Mouse (Mus musculus) frontal cortex, adult 2 months (tissue): Measurements from ENCODE around the gene Med24. TPM values are rescaled to one million over a fixed set of nuclear protein-coding genes. Genes with fewer than 3 reads are reported as not detected.

ENCODE experiments used
- DNase-seq, 2 experiments: peaks; one replicate each; pipeline ENCODE4 v3.0.0; 2022; ENCODE audit warnings: low spot score in 1 of 2; ENCODE audit errors: extremely low spot score in 1 of 2
- polyA plus RNA-seq: library from polyadenylated mRNA; depleted of rRNA; stranded (reverse); fragments of >200 nt; gene quantifications from 2 replicates; pipeline ENCODE4 v1.2.3, GENCODE M21; 2012; rRNA removed

Gene Med24
- 137 and 157 TPM in 2 replicates for polyA plus RNA-seq

DNA sequence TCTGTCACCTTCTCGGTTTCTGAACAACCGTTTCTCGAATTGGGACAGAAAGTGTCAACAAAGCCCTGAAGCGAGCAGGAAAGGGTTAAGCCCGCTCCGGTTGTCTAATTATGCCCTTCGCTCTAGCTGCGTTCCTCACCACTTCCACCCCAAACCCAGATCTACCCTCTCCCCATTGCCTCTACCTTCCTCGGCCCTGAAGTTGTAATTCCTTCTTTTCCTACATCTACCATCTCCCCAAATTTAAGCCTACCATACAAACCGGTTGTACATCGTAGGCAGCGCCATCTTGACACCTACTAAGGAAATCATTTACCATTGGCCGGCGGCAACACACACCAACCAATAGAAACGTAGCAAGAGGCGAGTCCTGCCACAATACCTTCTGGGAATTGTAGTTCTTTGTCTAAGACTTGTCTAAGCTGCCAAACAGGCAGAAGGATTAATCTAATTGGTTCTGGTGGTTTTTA is at the start of gene Med24:
Gene Med24, minus strand, starts transcription at position 317 of the 470 bp plus-strand sequence.
- DNase-seq = peak; percentile 91 to 95

DNA sequence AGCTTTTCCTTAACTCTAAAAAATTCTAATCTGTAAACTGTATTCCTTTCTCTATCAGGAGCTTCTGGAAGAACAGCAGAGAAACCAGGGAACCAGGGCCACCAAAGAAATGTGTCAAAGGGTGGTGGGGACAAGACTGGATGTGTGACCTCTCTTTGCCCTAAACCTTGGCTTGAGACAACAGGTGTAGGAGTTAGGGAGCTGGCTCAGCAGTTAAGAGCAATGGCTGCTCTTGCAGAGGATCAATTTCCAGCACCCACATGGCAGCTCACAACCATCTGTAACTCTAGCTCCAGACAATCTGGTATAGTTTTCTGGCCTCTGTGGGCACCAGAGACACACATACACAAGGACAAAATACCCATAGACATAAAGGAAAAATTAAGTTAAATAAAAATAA is 48.7 kb upstream of the Med24 start:
- no peak for DNase-seq

DNA sequence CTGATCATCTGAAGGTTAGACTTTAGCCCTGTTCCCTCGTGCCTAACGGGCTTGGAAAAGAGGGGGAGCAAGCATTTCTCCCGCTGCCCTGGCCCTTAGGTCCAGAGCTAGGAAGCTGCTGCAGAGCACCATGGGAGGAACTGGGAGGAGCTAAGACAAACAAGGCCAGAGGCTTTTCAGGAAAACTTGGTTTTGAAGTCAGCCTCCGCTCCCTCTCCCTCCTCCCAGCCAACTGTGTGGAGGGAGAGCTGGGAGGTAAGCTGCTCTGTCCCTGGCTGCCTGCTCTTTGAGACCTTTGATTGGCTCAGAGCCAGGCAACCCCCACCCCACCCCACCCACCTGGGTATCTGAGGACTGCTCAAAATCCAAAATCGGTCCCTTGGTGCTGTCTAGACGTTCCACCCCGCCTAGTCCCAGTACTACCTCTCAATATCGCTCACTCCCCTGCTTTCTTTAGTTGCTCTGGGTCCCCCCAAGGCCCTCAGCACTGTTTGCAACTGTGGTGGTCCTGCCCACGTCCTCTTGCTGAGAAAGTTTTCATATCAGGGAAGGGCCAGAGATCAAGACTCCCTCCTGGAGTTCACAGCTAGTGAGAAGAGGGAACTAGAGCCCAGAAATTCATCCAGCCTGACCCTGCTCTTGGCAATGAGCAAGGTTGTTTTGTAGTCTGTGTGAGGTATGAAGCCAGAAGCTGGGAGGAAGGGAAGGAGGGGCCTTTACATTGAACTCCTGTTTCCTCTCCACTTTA is 47.8 kb upstream of the Med24 start:
- no peak for DNase-seq

DNA sequence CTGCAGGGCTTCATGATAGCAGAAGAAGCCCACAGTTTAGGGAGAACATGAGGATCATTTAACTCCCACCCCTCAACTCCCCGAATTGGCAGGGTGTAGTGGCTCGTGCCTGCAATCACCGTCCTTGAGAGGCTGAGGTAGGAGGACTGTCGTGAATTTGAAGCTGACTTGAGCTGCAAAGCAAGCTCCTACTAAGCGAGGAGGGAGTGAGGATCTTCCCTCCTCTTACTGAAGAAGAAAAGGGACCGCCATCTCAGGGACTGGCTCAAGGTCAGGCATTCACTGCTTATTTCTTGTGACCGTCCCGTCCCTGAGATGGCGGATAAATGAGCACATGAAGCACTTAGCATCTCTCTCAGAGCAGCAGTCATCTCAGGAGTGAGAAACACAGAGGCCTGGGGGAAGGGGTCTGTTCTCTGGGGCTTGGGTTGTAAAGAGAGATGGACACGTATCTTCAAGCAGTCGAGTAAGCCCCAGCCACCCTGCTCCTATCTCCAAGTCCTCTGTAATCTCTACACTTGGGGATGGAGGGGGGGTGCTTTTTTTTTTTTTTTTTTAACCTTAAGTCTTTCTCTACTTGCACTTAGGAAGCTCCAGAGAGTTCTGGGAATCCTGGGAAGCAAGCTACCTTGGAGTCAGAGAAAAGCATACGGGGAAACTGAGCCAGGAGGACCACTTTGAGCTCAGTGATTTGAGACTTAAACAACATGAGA is 47.0 kb upstream of the Med24 start:
- no peak for DNase-seq

DNA sequence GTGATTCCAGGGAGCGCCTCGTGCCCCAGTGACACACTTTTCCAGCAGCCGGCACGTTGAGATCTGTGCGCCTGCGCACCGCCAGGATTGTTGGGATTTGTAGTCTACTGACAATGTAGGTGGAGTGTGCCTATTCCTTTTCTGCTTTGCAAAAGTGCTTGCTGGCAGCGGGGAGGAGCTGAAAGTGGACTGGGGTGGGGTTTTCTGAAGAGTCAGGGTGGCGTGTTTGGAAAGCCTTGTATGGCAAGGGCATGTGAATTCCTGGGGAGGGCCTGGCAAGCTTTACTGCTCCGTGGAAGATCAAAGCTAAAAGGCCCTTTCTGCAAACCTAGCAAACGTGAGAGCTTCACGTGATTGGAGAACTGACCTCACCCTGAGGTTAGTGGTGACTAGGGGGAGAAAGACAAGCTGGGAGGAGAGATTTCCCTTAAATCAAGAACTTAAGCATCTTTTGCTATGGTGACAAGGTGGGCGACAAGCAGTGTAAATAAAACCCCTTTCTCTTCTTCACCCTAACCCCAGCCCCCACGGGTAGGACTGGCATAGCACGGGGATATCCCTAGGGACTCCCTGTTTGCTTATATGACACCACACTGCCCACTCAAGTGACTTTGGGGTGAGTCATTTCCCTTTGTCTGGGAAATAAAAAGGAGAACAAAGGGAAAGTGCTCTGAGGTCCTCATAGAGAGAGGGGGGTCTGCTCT is 46.3 kb upstream of the Med24 start:
- peak; percentile 100 for DNase-seq

DNA sequence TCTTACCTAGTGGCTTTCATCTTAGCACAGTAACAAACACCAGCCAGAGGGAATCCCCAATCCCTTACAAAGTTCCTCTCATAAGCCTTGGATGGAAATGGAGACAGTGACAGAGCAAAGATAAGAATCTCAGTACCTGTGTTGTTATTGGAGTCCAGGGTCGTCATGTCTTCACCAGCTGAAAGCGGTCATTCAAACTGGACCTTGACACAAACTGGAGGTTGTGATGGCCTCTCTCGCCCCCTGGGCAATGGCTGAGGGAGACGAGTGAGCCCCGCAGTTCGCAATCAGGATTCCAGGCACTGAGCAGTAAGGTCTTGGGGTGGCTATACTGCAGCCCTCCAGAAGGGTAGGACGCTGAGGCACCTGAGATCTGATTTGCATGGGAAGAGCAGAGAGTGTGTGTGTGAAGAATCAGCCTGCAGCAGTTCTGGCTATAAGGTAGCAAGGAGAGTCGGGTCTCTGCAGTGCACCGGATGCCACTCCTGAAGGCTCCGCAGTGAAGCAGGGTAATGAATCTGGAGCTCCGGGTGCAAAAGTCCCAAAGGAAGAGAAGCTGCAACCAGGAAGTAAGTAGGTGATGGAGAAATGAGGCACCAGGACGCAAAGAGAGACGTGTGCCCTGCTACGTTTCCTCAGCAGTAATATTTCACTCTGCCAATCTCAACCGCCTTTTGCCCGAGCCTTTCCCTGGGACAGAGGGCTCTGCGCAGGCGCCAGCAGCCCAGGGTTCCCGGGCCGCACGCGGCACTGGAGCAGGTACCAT is 45.5 kb upstream of the Med24 start, which contains the start of gene Nr1d1:
Gene Nr1d1, minus strand, starts transcription at position 752 of the 766 bp plus-strand sequence.
- DNase-seq = no peak

DNA sequence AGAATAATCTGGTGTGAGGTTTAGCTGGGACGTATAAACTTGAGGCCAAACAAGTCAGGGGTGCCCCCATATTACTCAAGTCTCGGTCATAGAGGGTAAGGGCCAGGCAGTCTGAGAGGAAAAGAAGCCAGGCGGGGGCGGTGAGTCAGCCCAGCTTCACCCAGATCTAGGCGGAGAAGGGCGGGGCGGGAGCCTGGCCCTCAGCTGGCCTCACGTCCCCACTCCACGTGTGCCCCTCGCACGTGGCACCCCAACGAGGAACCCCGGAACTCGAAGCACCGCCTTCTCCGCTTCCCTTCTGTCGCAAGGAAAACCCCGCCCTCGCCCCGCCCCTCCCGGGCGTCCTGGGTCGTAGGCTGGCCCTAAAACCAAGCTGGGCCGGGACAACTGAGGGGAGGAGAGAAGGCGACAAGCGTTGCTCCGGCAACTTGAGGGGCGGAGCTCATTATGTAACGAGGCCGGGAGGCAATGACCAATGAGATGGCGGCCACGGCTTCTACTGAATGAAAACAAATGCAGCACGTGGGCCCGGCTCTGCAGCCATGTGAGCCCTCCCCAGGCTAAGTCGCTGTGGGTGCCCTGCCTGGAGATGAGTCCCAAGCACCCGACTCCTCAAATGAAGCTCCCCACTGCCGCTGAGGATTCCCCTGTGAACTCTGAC is 44.5 kb upstream of the Med24 start:
- DNase-seq = peak; percentile 100

DNA sequence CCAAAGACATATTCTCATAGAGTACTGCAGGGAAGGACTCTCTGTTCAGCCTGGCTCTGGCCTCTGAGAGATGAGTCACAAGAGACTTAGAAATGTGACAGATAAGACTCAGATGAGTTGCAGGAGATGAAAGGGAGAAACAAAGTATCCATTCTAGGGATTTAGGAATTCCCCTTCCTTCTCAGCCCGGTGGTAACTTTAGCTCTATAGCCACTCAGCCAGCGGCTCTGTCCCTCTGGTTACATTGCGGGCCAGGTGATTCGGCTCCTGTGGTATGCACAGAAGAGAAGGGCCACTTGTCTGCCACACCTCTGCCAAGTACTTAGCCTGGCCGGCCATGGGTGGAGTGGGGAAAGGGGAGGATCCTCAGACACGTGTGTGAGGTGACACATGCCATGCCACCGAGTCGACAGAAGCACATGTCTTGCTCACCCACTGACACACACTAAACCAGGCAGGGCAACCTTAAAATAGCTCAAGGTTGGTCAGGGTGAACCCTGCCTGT is 43.5 kb upstream of the Med24 start:
- peak in 1 of 2 experiments; percentile 50 for DNase-seq

DNA sequence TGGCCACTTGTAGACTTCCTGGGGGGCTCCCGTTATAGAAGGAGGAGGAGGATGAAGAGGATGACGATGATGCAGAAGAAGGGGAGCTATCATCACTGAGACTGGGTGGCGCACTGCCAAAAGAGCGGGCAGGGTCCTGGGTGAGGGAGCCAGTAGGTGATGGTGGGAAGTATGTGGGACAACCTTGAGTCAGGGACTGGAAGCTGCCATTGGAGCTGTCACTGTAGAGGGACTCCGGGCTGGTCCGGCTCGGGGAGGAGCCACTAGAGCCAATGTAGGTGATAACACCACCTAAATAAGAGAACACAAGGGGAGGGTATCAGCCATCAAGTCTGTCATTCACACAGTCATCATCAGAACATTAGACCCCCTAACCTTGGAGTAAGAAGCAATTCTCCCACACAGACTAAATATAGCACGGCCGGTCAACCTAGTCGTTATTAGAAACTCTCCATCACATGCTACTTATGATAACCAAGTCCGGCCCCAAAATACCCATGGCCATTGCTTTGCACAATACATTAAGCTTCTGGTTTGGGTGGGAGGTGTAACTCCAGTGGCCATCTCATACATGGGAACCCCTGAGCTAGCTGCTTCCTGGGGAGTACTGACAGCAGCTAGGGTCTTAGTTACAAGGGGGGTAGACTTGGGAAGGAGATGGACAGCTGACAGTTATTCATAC is 42.8 kb upstream of the Med24 start:
- peak in 1 of 2 experiments; percentile 36 for DNase-seq

DNA sequence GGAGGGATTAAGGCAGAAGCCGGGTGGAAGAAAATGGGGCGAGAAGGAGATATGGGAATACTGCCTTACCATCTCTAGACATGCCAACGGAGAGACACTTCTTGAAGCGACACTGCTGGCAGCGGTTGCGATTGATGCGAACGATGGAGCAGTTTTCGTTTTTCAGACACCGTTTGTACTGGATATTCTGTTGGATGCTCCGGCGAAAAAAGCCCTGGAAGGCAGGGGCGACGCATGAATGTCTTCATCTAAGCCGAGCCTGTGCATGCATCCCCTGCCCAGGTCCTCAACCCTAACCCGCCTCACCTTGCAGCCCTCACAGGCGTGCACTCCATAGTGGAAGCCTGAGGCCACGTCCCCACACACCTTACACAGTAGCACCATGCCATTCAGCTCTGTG is 41.9 kb upstream of the Med24 start:
- no peak for DNase-seq

DNA sequence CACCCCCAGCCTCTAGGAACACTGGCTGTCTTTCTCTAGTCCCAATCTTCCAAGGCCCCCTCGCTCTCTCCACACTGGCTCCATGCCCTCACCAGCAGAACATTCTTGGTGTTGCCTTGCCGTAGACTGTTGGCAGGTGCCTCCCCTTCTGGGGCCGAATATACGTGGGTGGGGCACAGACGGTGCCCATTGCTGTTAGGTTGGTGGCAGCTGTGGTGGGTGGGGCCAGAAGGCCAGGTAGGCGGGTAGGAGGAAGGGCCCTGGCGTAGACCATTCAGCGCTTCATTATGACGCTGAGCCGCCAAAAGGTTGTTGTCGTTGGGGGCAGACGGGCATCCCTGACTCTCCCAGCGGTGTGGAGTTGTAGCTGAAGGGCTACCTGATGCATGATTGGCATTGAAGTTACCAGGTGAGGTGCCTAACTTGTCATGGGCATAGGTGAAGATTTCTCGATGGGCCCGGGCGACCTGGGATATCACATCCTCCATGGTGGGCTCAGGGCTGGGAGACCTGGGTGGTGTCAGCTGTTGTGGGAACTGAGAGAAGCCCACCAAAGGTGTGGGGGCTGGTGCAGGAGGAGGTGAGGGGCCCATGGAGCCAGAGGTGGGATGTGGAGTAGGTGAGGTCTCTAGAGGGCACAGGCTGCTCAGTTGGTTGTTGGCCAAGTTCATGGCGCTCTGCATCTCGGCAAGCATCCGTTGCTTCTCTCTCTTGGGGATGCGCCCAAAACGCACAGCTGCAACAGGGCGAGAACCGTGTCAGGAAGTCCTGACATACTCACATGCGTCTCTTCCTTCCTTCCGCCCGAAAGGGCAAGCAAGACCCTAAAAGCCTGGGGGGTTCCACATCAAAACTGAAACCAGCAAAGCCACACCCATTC is 41.1 kb upstream of the Med24 start:
- DNase-seq = peak in 1 of 2 experiments; percentile 76

DNA sequence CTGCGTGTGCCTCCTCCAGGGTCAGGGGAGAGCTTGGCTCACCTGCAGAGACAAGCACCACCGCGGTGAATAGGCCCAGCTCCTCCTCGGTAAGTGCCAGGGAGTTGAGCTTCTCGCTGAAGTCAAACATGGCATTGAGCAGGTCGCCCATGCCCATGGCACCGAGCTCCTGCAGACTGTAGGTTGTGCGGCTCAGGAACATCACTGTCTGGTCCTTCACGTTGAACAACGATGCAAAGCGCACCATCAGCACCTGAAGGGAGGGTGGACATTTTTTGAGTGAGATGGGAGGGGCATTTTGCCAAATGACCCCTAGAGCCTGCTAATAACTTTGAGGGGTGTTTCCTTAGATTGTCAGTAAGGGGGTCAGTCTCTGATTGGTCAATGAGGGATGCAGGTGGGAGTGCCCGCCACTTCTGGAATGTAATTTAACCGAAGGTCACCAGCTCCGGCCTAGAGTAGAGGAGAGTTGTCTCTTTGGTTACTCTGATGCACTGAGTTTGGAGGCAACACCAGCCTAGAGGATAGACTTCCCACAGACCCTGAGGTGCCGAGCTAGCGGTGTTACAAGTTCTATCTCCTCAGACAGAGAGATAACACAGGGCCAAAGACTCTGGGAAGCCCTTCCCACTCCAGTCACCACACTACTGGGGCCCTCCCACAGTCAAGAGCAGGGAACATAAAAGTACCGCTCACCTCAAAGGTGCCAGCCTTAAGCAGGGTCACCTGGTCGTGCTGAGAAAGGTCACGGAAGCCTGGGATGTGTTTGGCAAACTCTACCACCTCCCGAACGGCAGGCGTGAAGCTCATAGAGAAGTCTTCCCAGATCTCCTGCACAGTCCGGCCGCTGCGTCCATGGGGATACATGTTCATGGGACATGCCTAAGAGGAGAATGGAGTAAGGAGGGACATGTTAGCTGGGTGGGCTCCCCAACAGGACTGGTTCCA is 40.0 kb upstream of the Med24 start:
- no peak for DNase-seq

DNA sequence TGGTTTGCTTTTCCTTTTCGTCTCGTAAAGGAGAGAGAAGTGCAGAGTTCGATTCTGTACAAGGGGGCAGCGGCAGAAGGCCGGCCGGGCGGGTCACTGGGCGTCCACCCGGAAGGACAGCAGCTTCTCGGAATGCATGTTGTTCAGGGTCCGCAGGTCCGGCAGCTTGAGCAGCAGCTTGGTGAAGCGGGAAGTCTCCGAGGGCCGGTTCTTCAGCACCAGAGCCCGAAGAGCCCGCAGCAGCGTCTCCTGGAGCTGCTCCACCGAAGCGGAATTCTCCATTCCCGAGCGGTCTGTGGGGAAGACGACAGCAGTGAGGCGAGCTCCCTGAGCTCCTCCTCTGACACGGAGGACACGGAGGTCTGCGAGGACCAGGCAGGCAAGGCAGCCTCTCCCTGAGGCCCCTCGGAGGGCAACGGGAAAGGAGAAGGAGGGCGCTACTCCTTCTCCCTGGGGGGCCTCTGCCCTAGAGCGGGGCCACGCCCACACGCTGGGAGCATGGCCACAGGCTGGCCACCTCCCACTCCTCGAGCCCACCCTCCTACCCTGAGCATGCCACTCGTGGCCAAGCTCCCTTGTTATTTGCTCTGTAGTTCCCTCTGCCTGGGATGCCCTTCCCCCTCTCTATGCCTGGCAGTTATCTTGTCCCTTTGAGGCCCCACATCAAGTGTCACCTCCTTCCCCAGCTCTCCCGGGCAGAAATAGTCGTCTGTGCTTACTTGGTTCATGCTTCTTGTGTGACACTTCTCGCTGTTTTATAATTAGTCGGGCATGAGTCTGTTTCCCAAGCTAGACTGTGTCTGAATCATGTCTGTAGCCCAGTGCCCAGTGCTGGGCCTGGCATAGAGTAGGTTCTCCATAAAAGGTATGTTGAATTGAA is 39.1 kb upstream of the Med24 start:
- DNase-seq = peak in 1 of 2 experiments; percentile 53

DNA sequence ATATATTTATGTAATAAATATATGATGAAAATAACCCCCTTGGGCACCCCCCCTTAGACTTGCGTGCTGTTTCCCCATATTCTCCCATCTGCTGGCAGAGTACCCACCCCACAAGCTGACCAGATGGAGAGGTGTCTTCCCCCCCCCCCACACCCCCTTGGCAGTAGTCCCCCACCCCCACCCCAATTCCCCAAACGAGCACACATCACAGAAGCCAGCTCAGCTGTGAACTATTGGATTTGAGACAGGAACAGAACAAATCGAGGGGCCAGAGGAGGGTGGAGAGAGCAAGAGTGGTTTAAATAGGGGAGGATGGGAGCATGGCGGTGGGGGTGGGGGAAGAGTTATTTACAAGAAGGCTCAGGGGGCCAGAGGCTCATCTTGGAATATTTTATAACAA is 38.5 kb upstream of the Med24 start:
- DNase-seq = no peak

DNA sequence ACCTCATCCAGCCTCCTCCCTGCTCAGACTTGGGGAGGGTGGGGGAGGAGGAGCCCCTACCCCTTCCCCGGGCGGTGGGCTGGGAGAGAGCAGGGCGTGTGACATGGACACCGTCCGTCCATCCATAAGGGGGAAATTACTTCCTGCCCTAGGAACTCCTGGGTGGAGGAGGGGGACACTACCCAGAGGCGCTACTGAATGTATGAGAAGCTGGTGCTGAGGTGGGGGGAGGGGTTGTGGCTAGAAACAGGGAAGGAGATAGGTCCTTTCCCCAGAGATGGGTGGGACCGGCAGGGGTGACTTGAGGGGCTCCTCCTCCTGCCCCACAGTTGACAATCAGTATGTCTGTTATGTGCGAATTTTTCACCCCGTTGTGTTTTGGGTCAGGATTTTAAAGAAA is 38.0 kb upstream of the Med24 start:
- DNase-seq = peak in 1 of 2 experiments; percentile 66

DNA sequence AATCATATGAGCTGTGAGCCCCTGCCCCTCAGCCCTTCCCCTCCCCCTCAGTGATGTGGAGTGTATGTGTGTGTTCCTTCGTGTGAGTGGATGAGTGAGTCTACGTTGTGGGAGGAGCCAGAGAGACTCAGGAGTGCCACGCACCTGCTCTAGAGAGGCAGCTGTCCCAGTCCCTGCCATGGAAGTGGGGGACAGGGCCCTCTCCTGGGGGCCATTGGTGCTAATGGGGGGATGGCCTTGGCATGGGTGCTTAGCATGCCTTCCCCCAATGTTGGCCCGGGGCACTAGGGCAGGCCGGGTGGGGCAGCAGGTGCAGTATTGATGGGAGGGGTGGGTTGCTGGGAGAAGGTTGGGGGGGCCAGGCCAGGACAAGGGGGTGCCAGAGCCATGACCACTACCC is 37.6 kb upstream of the Med24 start:
- no peak for DNase-seq
